Mouse (Mus musculus): ENCODE data around the gene Nbeal1. TPM values are rescaled to one million over a fixed set of nuclear protein-coding genes. Genes with fewer than 3 reads are reported as not detected.

The Nbeal1 gene
- polyA plus RNA-seq, 1 experiment from 2014 or later: 7.3 TPM

GRCm38 (mm10) chr1:60196813-60197212 lies 16.4 kb downstream of the Nbeal1 start:
- H3K4me3 ChIP-seq: no peak overlapping the region
- no peaks in the 10 kb centered on the region for H3K27me3 ChIP-seq (ENCODE audit: insufficient read depth, poor library complexity, severe bottlenecking)
- no peaks in the 10 kb centered on the region for H3K4me1 ChIP-seq
- H3K9me3 ChIP-seq: no peaks in the 10 kb centered on the region
- no peak overlapping the region for H3K27ac ChIP-seq
- WGBS: 61% methylated on average over 3 of the region's 3 CpGs
- H3K36me3 ChIP-seq: peaks cover 39% of the 10 kb centered on the region
- DNase-seq (ENCODE audit: low spot score): no peak

- Histone ChIP-seq H3K4me3 (no peak overlapping the region), H3K4me1 (no peaks in the 10 kb centered on the region), H3K36me3 (peaks cover 61% of the 10 kb centered on the region), H3K9me3 (no peaks in the 10 kb centered on the region), H3K27me3 (ENCODE audit: insufficient read depth, poor library complexity, severe bottlenecking) (no peaks in the 10 kb centered on the region), H3K27ac (no peak overlapping the region)
- WGBS: 83% methylated on average over 4 of the region's 4 CpGs
- DNase-seq (ENCODE audit: low spot score): no peak
Measured at GRCm38 (mm10) chr1:60199006-60199405, 18.6 kb downstream of the Nbeal1 start.

GRCm38 (mm10) chr1:60236261-60236660 lies 55.9 kb downstream of the Nbeal1 start:
- Histone ChIP-seq H3K4me1 (no peaks in the 10 kb centered on the region), H3K36me3 (peaks cover 63% of the 10 kb centered on the region), H3K4me3 (no peak overlapping the region), H3K9me3 (no peaks in the 10 kb centered on the region), H3K27me3 (ENCODE audit: insufficient read depth, poor library complexity, severe bottlenecking) (no peaks in the 10 kb centered on the region), H3K27ac (no peak overlapping the region)
- DNase-seq (ENCODE audit: low spot score): no peak
- WGBS: 90% methylated on average over 4 of the region's 4 CpGs

GRCm38 (mm10) chr1:60240430-60240829 lies 60.0 kb downstream of the Nbeal1 start:
- H3K36me3 ChIP-seq: peaks cover 56% of the 10 kb centered on the region
- H3K9me3 ChIP-seq: no peaks in the 10 kb centered on the region
- DNase-seq (ENCODE audit: low spot score): no peak
- no peak overlapping the region for H3K27ac ChIP-seq
- H3K4me1 ChIP-seq: no peaks in the 10 kb centered on the region
- H3K27me3 ChIP-seq (ENCODE audit: insufficient read depth, poor library complexity, severe bottlenecking): no peaks in the 10 kb centered on the region
- no peak overlapping the region for H3K4me3 ChIP-seq

GRCm38 (mm10) chr1:60268113-60268512 lies 87.7 kb downstream of the Nbeal1 start:
- no peak for DNase-seq (ENCODE audit: low spot score)
- H3K36me3 ChIP-seq: peaks cover 50% of the 10 kb centered on the region
- 86% methylated on average over 3 of the region's 3 CpGs for WGBS

GRCm38 (mm10) chr1:60269314-60269713 lies 88.9 kb downstream of the Nbeal1 start:
- Histone ChIP-seq H3K4me1 (no peaks in the 10 kb centered on the region), H3K4me3 (no peak overlapping the region), H3K9me3 (no peaks in the 10 kb centered on the region), H3K27ac (no peak overlapping the region), H3K27me3 (ENCODE audit: insufficient read depth, poor library complexity, severe bottlenecking) (no peaks in the 10 kb centered on the region), H3K36me3 (peaks cover 44% of the 10 kb centered on the region)
- no peak for DNase-seq (ENCODE audit: low spot score)

More at GRCm38 (mm10) chr1:60268113-60268512, 87.7 kb downstream of the Nbeal1 start:
- Histone ChIP-seq H3K4me1 (no peaks in the 10 kb centered on the region), H3K27me3 (ENCODE audit: insufficient read depth, poor library complexity, severe bottlenecking) (no peaks in the 10 kb centered on the region), H3K9me3 (no peaks in the 10 kb centered on the region), H3K27ac (no peak overlapping the region), H3K4me3 (no peak overlapping the region)

- Histone ChIP-seq H3K4me1 (no peaks in the 10 kb centered on the region), H3K27me3 (ENCODE audit: insufficient read depth, poor library complexity, severe bottlenecking) (no peaks in the 10 kb centered on the region), H3K9me3 (no peaks in the 10 kb centered on the region), H3K27ac (no peak overlapping the region), H3K36me3 (peaks cover 35% of the 10 kb centered on the region), H3K4me3 (no peak overlapping the region)
- no peak for DNase-seq (ENCODE audit: low spot score)
- whole genome bisulfite sequencing: 75% methylated on average over 2 of the region's 2 CpGs
Measured at GRCm38 (mm10) chr1:60272471-60272870, 92.1 kb downstream of the Nbeal1 start.

GRCm38 (mm10) chr1:60293921-60294320 lies 113.5 kb downstream of the Nbeal1 start:
- 73% methylated on average over 1 of the region's 1 CpGs for whole genome bisulfite sequencing
- Histone ChIP-seq H3K9me3 (no peaks in the 10 kb centered on the region), H3K36me3 (peaks cover 64% of the 10 kb centered on the region), H3K4me1 (no peaks in the 10 kb centered on the region), H3K27me3 (ENCODE audit: insufficient read depth, poor library complexity, severe bottlenecking) (no peaks in the 10 kb centered on the region), H3K27ac (no peak overlapping the region), H3K4me3 (no peak overlapping the region)
- DNase-seq (ENCODE audit: low spot score): no peak

GRCm38 (mm10) chr1:60342808-60343629 lies 162.6 kb downstream of the Nbeal1 start, which contains the start of gene Cyp20a1:
Gene Cyp20a1, plus strand, starts transcription at chr1:60343323.
- H3K4me3 ChIP-seq: peak within 1 kb of the TSS; percentile 71
- 2% methylated on average over 60 of the region's 60 CpGs for WGBS
- H3K27me3 ChIP-seq (ENCODE audit: insufficient read depth, poor library complexity, severe bottlenecking): no peaks in the 10 kb centered on the region
- H3K36me3 ChIP-seq: peaks cover 13% of the 10 kb centered on the region
- peak; percentile 97 for DNase-seq (ENCODE audit: low spot score)
- no peaks in the 10 kb centered on the region for H3K9me3 ChIP-seq
- H3K4me1 ChIP-seq: peaks cover 30% of the 10 kb centered on the region
- peak within 1 kb of the TSS; percentile 94 for H3K27ac ChIP-seq

- Histone ChIP-seq H3K36me3 (peaks cover 9% of the 10 kb centered on the region), H3K27me3 (ENCODE audit: insufficient read depth, poor library complexity, severe bottlenecking) (no peaks in the 10 kb centered on the region), H3K4me3 (peak overlapping the region; percentile 71), H3K9me3 (no peaks in the 10 kb centered on the region), H3K4me1 (peaks cover 30% of the 10 kb centered on the region), H3K27ac (peak overlapping the region; percentile 94)
- no peak for DNase-seq (ENCODE audit: low spot score)
- WGBS: 13% methylated on average over 14 of the region's 14 CpGs
Measured at GRCm38 (mm10) chr1:60343630-60344455, 163.4 kb downstream of the Nbeal1 start.

- no peaks in the 10 kb centered on the region for H3K27me3 ChIP-seq (ENCODE audit: insufficient read depth, poor library complexity, severe bottlenecking)
- no peak overlapping the region for H3K27ac ChIP-seq
- WGBS: 74% methylated on average over 6 of the region's 6 CpGs
- peaks cover 30% of the 10 kb centered on the region for H3K4me1 ChIP-seq
- peaks cover 10% of the 10 kb centered on the region; the same call in 1 of the 2 replicates for H3K36me3 ChIP-seq
- peaks cover 5% of the 10 kb centered on the region; the same call in 1 of the 2 replicates for H3K9me3 ChIP-seq
- peak overlapping the region; percentile 71; the same call in 1 of the 2 replicates for H3K4me3 ChIP-seq
- DNase-seq (ENCODE audit: low spot score): no peak
Measured at GRCm38 (mm10) chr1:60344670-60345069, 164.3 kb downstream of the Nbeal1 start.

GRCm38 (mm10) chr1:60345712-60346111 lies 165.3 kb downstream of the Nbeal1 start:
- Histone ChIP-seq H3K4me3 (no peak overlapping the region), H3K27ac (peak overlapping the region; percentile 67; the same call in 1 of the 2 replicates), H3K36me3 (peaks cover 19% of the 10 kb centered on the region), H3K27me3 (ENCODE audit: insufficient read depth, poor library complexity, severe bottlenecking) (no peaks in the 10 kb centered on the region), H3K4me1 (peaks cover 30% of the 10 kb centered on the region), H3K9me3 (peaks cover 11% of the 10 kb centered on the region; the same call in 1 of the 2 replicates)
- 40% methylated on average over 2 of the region's 2 CpGs for WGBS
- DNase-seq (ENCODE audit: low spot score): peak; percentile 71

- DNase-seq (ENCODE audit: low spot score): no peak
- H3K4me3 ChIP-seq: no peak overlapping the region
- H3K27me3 ChIP-seq (ENCODE audit: insufficient read depth, poor library complexity, severe bottlenecking): no peaks in the 10 kb centered on the region
- peaks cover 11% of the 10 kb centered on the region; the same call in 1 of the 2 replicates for H3K9me3 ChIP-seq
- peaks cover 41% of the 10 kb centered on the region for H3K36me3 ChIP-seq
- no peaks in the 10 kb centered on the region; the same call in 1 of the 2 replicates for H3K4me1 ChIP-seq
- 89% methylated on average over 5 of the region's 5 CpGs for WGBS
- no peak overlapping the region for H3K27ac ChIP-seq
Measured at GRCm38 (mm10) chr1:60352786-60353185, 172.4 kb downstream of the Nbeal1 start.
